Mouse (Mus musculus) heart, postnatal 0 days (tissue): ENCODE results near the gene Cd200.

Source experiments
- CTCF ChIP-seq: IDR thresholded peaks from 2 replicates; pipeline ENCODE4 v1.5.1; 2016; ENCODE audit warnings: antibody characterized with exemption, control low read depth, low read depth
- EP300 ChIP-seq: IDR thresholded peaks from 2 replicates; pipeline ENCODE4 v1.6.1; 2016; ENCODE audit warnings: antibody characterized with exemption, low read depth

DNA sequence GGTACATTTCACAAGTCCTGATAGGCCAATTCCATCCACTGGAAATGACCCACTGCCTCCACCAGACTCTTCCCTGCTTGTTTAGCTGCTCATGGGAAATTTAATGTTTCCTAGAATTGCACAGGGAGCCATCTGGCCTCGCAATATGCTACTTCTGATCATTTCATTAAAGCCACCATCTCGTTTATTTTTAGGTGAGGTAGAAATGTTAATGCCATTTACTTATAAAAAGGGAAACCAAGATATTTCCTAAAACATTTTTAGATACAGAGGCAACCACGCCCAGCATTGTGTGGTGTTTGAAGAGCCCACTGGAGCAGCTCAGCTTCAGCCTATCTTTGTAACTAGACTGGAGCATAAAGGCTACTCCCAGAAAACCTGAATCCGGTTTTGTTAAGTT, 32.6 kb downstream of the Cd200 start:
- no peak for TF ChIP-seq CTCF
- TF ChIP-seq EP300 = no peak
